Mouse (Mus musculus): ENCODE measurements around the gene Wnt9a.

- TF ChIP-seq CTCF (IDR thresholded peaks at IDR 0.05; ENCODE audit: low read depth) (peak; percentile 47), EP300 (IDR thresholded peaks at IDR 0.05; ENCODE audit: low read depth) (no peak)
Observed at GRCm38 (mm10) chr11:59300185-59300584, 6.5 kb upstream of the Wnt9a start.

Measured in liver, embryonic 14.5 days (tissue).